Mouse (Mus musculus): ENCODE measurements around the gene Aurkb. TPM values are rescaled to one million over a fixed set of nuclear protein-coding genes. Genes with fewer than 3 reads are reported as not detected.
"Not testable (repeated sequence)": the region's sequence is repeated elsewhere in the genome, so short reads cannot be mapped to it uniquely, and the experiment has no call there.

Aurkb gene
- polyA plus RNA-seq, 1 experiment from 2014 or later: 171 TPM

DNA sequence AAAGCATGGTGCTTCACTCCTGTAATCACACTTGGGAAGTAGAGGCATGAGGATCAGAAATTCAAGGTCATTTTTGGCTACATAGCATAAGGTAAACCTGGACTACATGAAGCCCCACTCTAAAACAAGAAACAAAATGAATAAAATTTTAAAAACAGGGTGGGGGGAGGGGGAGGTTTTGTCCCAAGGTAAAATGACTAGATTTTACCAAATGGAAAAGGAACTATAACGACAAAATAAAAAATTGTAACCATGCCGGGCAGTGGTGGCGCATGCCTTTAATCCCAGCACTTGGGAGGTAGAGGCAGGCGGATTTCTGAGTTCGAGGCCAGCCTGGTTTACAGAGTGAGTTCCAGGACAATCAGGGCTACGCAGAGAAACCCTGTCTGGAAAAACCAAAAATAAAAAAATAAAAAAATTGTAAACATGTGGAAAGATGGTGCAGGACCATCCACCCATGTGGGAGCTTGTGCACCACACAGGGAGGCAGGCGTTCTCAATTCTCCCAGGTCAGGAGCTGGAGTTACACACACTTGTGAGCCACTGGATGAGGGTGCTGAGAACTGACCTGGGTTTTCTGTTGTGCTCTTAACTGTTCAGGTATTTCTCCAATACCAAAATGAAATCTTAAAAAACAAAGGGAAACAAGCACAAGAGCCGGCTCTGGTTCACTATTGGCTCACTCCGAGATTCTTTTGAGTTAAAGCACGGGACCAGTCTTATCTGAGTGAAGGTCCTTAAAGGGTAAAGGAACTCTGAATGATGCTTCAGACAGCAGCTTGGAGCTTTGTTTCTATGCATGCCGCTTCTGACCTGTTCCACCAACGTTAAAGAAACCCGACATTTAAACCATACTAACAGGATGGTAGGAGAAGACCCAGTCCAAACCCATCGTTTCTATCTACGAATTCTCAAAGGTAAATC lies 34.8 kb upstream of the Aurkb start:
- DNase-seq (ENCODE audit: low spot score) (no peak), ATAC-seq (ENCODE audit: insufficient number of reproducible peaks, low FRiP score, low TSS enrichment, low read depth) (no peak)
- H3K27me3 ChIP-seq (ENCODE audit: control insufficient read depth, insufficient read depth, low read length): no peaks in the 10 kb centered on the region
- H3K9ac ChIP-seq (ENCODE audit: low read length): no peak overlapping the region
- no peak overlapping the region for H3K4me3 ChIP-seq (ENCODE audit: low read depth, low read length)
- peaks cover 4% of the 10 kb centered on the region; the same call in 1 of the 2 replicates for H3K4me1 ChIP-seq (ENCODE audit: control insufficient read depth, insufficient read depth, low read length)
- H3K9me3 ChIP-seq (ENCODE audit: control insufficient read depth, low read length): no peaks in the 10 kb centered on the region
- no peak overlapping the region for H3K27ac ChIP-seq (replicated peaks; ENCODE audit: low read depth, low read length)
- H3K4me2 ChIP-seq (ENCODE audit: low read depth, severe bottlenecking): no peak overlapping the region
- 90% methylated on average over 15 of the region's 15 CpGs for WGBS
- no peaks in the 10 kb centered on the region for H3K36me3 ChIP-seq (ENCODE audit: control insufficient read depth, insufficient read depth, low read length)

- H3K4me1 ChIP-seq (ENCODE audit: control insufficient read depth, insufficient read depth, low read length); H3K9ac ChIP-seq (ENCODE audit: low read length); H3K9me3 ChIP-seq (ENCODE audit: control insufficient read depth, low read length); H3K27me3 ChIP-seq (ENCODE audit: control insufficient read depth, insufficient read depth, low read length); DNase-seq (ENCODE audit: low spot score); H3K36me3 ChIP-seq (ENCODE audit: control insufficient read depth, insufficient read depth, low read length); ATAC-seq (ENCODE audit: insufficient number of reproducible peaks, low FRiP score, low TSS enrichment, low read depth); H3K27ac ChIP-seq (replicated peaks; ENCODE audit: low read depth, low read length): not testable (repeated sequence)
- peak overlapping the region; percentile 69 for H3K4me2 ChIP-seq (ENCODE audit: low read depth, severe bottlenecking)
- 64% methylated on average over 2 of the region's 2 CpGs for WGBS
- H3K4me3 ChIP-seq (ENCODE audit: low read depth, low read length): peak overlapping the region; percentile 51
These were observed 34.0 kb upstream of the Aurkb start for GRCm38 (mm10) chr11:69011445-69011844.

GRCm38 (mm10) chr11:69012071-69012601 lies 33.3 kb upstream of the Aurkb start:
- no peak for ATAC-seq (ENCODE audit: insufficient number of reproducible peaks, low FRiP score, low TSS enrichment, low read depth)
- H3K27me3 ChIP-seq (ENCODE audit: control insufficient read depth, insufficient read depth, low read length): no peaks in the 10 kb centered on the region
- H3K9ac ChIP-seq (ENCODE audit: low read length): peak overlapping the region; percentile 35
- peaks cover 9% of the 10 kb centered on the region; the same call in 1 of the 2 replicates for H3K4me1 ChIP-seq (ENCODE audit: control insufficient read depth, insufficient read depth, low read length)
- H3K4me2 ChIP-seq (ENCODE audit: low read depth, severe bottlenecking): peak overlapping the region; percentile 69
- WGBS: under 1% methylated on average over 18 of the region's 18 CpGs
- H3K27ac ChIP-seq (replicated peaks; ENCODE audit: low read depth, low read length): 0 out of 2 replicates have a peak overlapping the region, but pooled peaks have one; percentile 10
- peak overlapping the region; percentile 51 for H3K4me3 ChIP-seq (ENCODE audit: low read depth, low read length)
- DNase-seq (ENCODE audit: low spot score): peak; percentile 85
- H3K9me3 ChIP-seq (ENCODE audit: control insufficient read depth, low read length): no peaks in the 10 kb centered on the region
- H3K36me3 ChIP-seq (ENCODE audit: control insufficient read depth, insufficient read depth, low read length): no peaks in the 10 kb centered on the region

GRCm38 (mm10) chr11:69015644-69016441 lies 29.6 kb upstream of the Aurkb start, which contains the start of gene Ctc1:
Gene Ctc1 (plus strand): TSS chr11:69015911.
- Histone ChIP-seq H3K4me3 (ENCODE audit: low read depth, low read length) (peak within 1 kb of the TSS; percentile 60), H3K4me1 (ENCODE audit: control insufficient read depth, insufficient read depth, low read length) (peaks cover 7% of the 10 kb centered on the region; the same call in 1 of the 2 replicates), H3K36me3 (ENCODE audit: control insufficient read depth, insufficient read depth, low read length) (0 out of 2 replicates have a peak, but pooled peaks cover under 1% of the 10 kb centered on the region), H3K27me3 (ENCODE audit: control insufficient read depth, insufficient read depth, low read length) (no peaks in the 10 kb centered on the region), H3K9ac (ENCODE audit: low read length) (peak within 1 kb of the TSS; percentile 85), H3K27ac (replicated peaks; ENCODE audit: low read depth, low read length) (peak within 1 kb of the TSS; percentile 87), H3K9me3 (ENCODE audit: control insufficient read depth, low read length) (no peaks in the 10 kb centered on the region), H3K4me2 (ENCODE audit: low read depth, severe bottlenecking) (peak within 1 kb of the TSS; percentile 64)
- peak; percentile 97 for ATAC-seq (ENCODE audit: insufficient number of reproducible peaks, low FRiP score, low TSS enrichment, low read depth)
- WGBS: 4% methylated on average over 38 of the region's 38 CpGs
- peak; percentile 95 for DNase-seq (ENCODE audit: low spot score)

- Histone ChIP-seq H3K27ac (replicated peaks; ENCODE audit: low read depth, low read length) (no peak overlapping the region), H3K27me3 (ENCODE audit: control insufficient read depth, insufficient read depth, low read length) (no peaks in the 10 kb centered on the region), H3K36me3 (ENCODE audit: control insufficient read depth, insufficient read depth, low read length) (0 out of 2 replicates have a peak, but pooled peaks cover 3% of the 10 kb centered on the region), H3K4me1 (ENCODE audit: control insufficient read depth, insufficient read depth, low read length) (peaks cover 7% of the 10 kb centered on the region; the same call in 1 of the 2 replicates), H3K9ac (ENCODE audit: low read length) (peak overlapping the region; percentile 85), H3K4me2 (ENCODE audit: low read depth, severe bottlenecking) (peak overlapping the region; percentile 64), H3K4me3 (ENCODE audit: low read depth, low read length) (peak overlapping the region; percentile 60), H3K9me3 (ENCODE audit: control insufficient read depth, low read length) (no peaks in the 10 kb centered on the region)
- 64% methylated on average over 3 of the region's 3 CpGs for WGBS
- no peak for ATAC-seq (ENCODE audit: insufficient number of reproducible peaks, low FRiP score, low TSS enrichment, low read depth)
- DNase-seq (ENCODE audit: low spot score): no peak
These were observed 28.7 kb upstream of the Aurkb start for GRCm38 (mm10) chr11:69016755-69017154.

DNA sequence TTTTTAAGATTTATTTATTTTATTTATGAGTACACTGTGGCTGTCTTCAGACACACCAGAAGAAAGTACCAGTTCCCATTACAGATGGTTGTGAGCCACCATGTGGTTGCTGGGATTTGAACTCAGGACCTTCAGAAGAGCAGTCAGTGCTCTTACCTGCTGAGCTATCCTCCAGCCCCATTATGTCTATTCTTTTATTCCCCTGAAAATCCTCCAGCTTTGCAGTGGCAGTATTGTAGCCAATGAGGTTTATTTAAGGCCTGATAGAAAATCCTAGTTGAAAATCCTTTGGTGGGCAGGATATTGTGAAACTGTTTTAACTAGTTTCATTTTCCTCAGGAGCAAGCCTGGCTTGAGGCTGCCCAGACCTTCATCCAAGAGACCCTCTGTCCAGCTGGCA lies 24.8 kb upstream of the Aurkb start:
- H3K27ac ChIP-seq (replicated peaks; ENCODE audit: low read depth, low read length): no peak overlapping the region
- no peaks in the 10 kb centered on the region for H3K27me3 ChIP-seq (ENCODE audit: control insufficient read depth, insufficient read depth, low read length)
- H3K4me1 ChIP-seq (ENCODE audit: control insufficient read depth, insufficient read depth, low read length): peaks cover 7% of the 10 kb centered on the region; the same call in 1 of the 2 replicates
- ATAC-seq (ENCODE audit: insufficient number of reproducible peaks, low FRiP score, low TSS enrichment, low read depth): no peak
- H3K9ac ChIP-seq (ENCODE audit: low read length): no peak overlapping the region
- peaks cover 13% of the 10 kb centered on the region for H3K36me3 ChIP-seq (ENCODE audit: control insufficient read depth, insufficient read depth, low read length)
- DNase-seq (ENCODE audit: low spot score): no peak
- H3K4me3 ChIP-seq (ENCODE audit: low read depth, low read length): no peak overlapping the region
- H3K9me3 ChIP-seq (ENCODE audit: control insufficient read depth, low read length): no peaks in the 10 kb centered on the region
- H3K4me2 ChIP-seq (ENCODE audit: low read depth, severe bottlenecking): no peak overlapping the region

DNA sequence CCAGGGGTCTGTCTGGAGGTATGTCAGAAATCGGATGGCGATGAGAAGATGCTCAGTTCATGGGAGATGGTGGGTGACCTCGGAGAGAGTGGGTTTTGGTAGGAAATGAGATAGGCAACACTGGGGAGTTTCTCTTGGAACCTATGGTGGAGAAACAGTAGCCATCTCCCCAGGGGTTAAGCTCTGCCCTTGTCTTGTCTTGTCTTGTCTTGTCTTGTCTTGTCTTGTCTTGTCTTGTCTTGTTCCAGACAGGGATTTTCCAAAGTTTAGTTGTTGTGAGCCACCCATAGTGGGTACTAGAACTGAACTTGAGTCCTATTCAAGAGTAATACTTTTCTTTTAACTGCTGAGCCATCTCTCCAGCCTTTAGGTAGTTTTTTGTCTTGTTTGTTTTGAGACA lies 18.9 kb upstream of the Aurkb start:
- WGBS: 97% methylated on average over 3 of the region's 3 CpGs

GRCm38 (mm10) chr11:69028805-69029204 lies 16.6 kb upstream of the Aurkb start:
- DNase-seq (ENCODE audit: low spot score) (no peak), ATAC-seq (ENCODE audit: insufficient number of reproducible peaks, low FRiP score, low TSS enrichment, low read depth) (no peak)
- H3K9me3 ChIP-seq (ENCODE audit: control insufficient read depth, low read length): no peaks in the 10 kb centered on the region
- H3K27me3 ChIP-seq (ENCODE audit: control insufficient read depth, insufficient read depth, low read length): no peaks in the 10 kb centered on the region
- peaks cover 25% of the 10 kb centered on the region for H3K36me3 ChIP-seq (ENCODE audit: control insufficient read depth, insufficient read depth, low read length)
- no peaks in the 10 kb centered on the region for H3K4me1 ChIP-seq (ENCODE audit: control insufficient read depth, insufficient read depth, low read length)
- no peak overlapping the region for H3K4me3 ChIP-seq (ENCODE audit: low read depth, low read length)
- 70% methylated on average over 2 of the region's 2 CpGs for WGBS
- no peak overlapping the region for H3K27ac ChIP-seq (replicated peaks; ENCODE audit: low read depth, low read length)
- no peak overlapping the region for H3K4me2 ChIP-seq (ENCODE audit: low read depth, severe bottlenecking)
- no peak overlapping the region for H3K9ac ChIP-seq (ENCODE audit: low read length)

More for the DNA sequence above, 18.9 kb upstream of the Aurkb start:
- Histone ChIP-seq H3K4me1 (ENCODE audit: control insufficient read depth, insufficient read depth, low read length) (no peaks in the 10 kb centered on the region), H3K36me3 (ENCODE audit: control insufficient read depth, insufficient read depth, low read length) (peaks cover 32% of the 10 kb centered on the region), H3K9ac (ENCODE audit: low read length) (no peak overlapping the region), H3K4me3 (ENCODE audit: low read depth, low read length) (no peak overlapping the region), H3K27ac (replicated peaks; ENCODE audit: low read depth, low read length) (no peak overlapping the region), H3K27me3 (ENCODE audit: control insufficient read depth, insufficient read depth, low read length) (no peaks in the 10 kb centered on the region), H3K4me2 (ENCODE audit: low read depth, severe bottlenecking) (no peak overlapping the region), H3K9me3 (ENCODE audit: control insufficient read depth, low read length) (no peaks in the 10 kb centered on the region)
- DNase-seq (ENCODE audit: low spot score) (no peak), ATAC-seq (ENCODE audit: insufficient number of reproducible peaks, low FRiP score, low TSS enrichment, low read depth) (no peak)
